Mouse (Mus musculus): ENCODE data around the gene Fam71f1.

Fam71f1 gene

DNA sequence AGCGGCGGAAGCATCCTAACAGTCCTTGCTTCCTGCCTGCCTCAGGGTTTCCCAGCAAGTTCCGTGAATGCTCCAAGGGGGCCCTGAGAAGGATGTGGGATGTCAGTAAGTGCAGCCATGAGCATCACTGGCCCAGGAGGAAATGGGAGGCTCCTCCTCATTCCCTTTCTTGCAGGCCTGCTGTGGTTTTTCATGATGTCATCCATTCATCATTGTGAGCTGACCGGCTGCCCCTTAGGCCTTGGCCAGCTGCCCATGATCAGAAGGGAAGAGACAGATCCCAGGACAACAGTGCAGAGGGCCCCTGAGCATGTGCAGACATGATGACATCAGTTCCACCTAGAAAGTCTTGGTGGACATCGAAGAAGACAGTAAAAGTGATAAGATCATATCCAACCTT, at the start of gene Fam71f1:
Gene Fam71f1 (plus strand): TSS at position 262 of the 400 bp plus-strand sequence.
- DNase-seq (ENCODE audit: low read depth, low spot score): no peak

DNA sequence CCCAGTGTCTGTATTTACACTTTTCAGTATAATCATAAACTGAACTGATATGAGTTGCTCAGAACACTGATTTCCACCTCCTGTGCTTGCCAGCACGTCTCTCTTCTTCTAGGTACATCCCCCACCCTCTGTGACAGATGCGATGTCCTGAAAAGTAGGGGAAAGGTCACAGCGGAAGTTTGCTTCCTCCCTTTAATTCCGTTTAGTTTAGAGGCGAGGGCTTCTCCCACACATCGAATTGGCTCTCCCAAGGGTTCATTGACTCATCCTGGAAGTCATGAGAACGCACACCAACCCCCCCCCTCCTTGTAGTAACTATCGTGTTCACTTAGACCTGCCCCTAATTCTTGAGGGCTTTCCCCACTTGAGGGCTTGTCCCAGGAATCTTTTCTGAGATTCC, 48.0 kb upstream of the Fam71f1 start:
- peak; percentile 21 for DNase-seq (ENCODE audit: low read depth, low spot score)

DNA sequence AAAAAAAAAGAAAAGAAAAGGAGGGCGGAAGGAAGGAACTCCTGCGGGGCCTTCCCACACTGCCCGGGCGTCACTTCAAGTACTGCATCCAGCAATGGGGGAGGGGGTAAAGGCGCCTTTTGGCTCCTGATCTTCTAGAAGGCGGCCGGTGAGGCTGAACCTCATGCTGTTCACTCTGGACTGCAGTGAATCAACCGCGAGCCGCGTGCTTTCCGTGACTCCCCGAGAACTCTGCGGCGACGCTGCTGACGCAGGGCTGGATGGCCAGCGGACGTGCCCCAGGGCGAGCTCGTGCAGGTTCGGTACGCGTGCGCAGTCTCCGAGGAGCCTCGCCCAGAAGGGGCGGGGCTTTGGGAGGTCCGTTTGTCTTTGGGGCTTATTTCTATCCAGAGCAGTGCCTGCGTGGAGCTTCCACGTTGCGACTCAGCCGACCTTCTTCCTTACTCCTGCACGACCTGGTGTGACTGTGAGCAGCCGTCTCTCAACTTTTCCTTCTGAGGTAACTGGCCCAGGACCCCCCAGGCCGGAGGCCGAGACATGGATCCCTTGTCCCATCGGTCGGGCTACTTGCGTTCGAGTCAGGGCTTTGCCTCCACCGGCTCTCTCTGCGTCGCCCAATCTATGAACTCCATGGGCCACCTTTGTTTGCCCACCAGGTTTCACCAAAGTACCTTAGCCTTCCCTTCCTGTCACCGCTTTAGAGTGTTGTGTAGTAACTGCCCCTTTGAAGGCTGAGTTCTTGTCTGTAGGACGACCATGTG, 46.4 kb upstream of the Fam71f1 start, which contains the start of gene Hilpda:
Gene Hilpda (plus strand): TSS at position 177 of the 761 bp plus-strand sequence.
- peak; percentile 96 for DNase-seq (ENCODE audit: low read depth, low spot score)

- no peak for DNase-seq (ENCODE audit: low read depth, low spot score)
Observed at GRCm38 (mm10) chr6:29276746-29277145, 42.2 kb upstream of the Fam71f1 start.

DNA sequence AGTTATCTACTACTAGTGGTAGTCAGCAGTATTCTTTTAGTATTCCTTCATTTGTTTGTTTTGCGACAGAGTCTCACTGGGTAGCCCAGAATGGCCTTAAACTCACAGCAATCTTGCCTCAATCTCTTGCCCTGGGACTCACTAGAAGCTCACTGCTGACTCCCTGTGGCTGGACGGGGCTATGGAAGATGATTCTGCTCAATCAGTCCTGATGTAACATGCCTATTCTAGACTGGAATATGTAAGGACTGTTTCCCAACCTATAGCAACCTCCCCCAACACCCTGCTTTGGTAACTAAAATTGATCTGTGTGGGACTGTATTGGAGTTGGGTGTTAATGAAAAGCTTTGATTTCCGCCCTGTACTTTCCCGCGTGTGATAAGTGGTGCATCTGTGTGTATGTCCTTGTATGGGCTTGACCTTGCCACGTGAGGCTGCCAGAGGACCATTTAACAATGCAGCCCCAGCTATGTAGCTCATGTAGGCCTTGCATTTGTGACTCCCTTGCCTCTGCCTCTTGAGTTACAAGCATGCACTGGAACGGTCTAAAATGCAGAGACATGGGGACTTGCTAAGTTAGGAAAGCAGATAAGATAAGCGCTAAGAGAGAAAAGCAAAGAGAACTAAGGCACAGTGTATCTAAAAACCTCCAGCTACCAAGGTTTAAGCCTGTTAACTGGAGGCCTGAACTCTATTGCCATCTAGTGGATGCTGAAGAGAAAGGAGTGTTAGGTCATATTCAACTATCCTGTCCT, 40.2 kb upstream of the Fam71f1 start:
- DNase-seq (ENCODE audit: low read depth, low spot score): peak; percentile 43

DNA sequence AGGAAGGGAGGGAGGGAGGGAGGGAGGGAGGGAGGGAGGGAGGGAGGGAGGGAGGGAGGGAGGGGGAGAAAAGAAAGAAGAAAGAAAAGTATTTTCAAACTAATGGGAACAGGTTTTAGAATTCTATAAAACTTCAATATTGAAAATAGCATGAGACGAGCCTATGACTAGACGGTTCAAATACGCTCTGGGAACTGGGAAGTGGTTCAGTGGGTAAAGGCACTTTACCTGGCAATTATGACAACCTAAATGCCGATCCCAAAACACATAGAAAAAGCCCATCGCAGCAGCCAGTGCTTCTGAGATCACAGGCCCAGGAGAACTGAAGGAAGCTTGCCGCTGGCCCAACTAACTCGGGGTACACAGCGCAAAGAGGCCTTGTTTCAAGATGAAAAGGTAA, 39.6 kb upstream of the Fam71f1 start, which contains the start of gene Fam71f2:
Gene Fam71f2 (plus strand): TSS at position 301 of the 400 bp plus-strand sequence.
- DNase-seq (ENCODE audit: low read depth, low spot score): no peak

DNA sequence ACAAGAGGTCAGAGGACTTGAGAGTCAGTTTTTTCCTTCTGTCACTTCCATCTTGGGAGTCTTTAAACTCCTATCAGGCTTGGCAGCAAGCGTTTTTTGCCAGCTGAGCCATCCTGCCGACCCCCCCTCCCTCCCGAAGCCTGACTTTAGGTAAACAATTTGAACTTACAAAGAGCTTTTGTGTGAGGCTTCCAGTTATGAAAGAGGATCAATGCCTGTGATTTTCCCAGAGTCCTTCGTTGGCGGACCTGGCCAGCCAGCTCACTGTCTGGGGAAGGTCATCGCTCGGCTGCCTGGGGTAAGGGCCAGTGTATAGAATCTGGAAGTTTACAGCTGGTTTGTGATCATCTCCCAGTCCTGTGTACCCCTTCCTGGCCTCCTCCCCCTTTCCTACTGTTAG, 38.3 kb upstream of the Fam71f1 start:
- no peak for DNase-seq (ENCODE audit: low read depth, low spot score)

GRCm38 (mm10) chr6:29286870-29287269, 32.1 kb upstream of the Fam71f1 start:
- DNase-seq (ENCODE audit: low read depth, low spot score): no peak

GRCm38 (mm10) chr6:29287481-29287880, 31.5 kb upstream of the Fam71f1 start:
- no peak for DNase-seq (ENCODE audit: low read depth, low spot score)

GRCm38 (mm10) chr6:29287944-29288343, 31.0 kb upstream of the Fam71f1 start:
- no peak for DNase-seq (ENCODE audit: low read depth, low spot score)

GRCm38 (mm10) chr6:29288651-29289050, 30.3 kb upstream of the Fam71f1 start:
- no peak for DNase-seq (ENCODE audit: low read depth, low spot score)

- DNase-seq (ENCODE audit: low read depth, low spot score): no peak
Observed at GRCm38 (mm10) chr6:29299112-29299511, 19.8 kb upstream of the Fam71f1 start.

- no peak for DNase-seq (ENCODE audit: low read depth, low spot score)
Observed at GRCm38 (mm10) chr6:29303251-29303650, 15.7 kb upstream of the Fam71f1 start.

DNA sequence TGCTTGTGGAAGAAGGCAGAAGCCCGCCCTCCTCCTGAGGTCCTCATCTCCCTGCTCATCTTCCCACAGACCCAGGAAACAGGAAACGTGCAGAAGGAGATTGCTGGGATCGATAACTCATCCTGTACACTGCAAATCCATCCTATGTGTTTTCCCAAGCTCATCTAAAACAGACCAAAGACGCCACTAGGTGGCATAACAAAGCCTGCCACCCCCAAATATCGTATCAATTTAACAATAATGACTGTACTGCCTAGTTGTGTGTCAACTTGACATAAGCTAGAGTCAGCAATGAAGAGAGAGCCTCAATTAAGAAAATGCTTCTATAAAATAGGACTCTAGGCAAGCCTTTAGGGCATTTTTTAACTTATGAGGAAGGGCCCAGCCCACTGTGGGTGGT, 15.2 kb upstream of the Fam71f1 start:
- no peak for DNase-seq (ENCODE audit: low read depth, low spot score)

DNA sequence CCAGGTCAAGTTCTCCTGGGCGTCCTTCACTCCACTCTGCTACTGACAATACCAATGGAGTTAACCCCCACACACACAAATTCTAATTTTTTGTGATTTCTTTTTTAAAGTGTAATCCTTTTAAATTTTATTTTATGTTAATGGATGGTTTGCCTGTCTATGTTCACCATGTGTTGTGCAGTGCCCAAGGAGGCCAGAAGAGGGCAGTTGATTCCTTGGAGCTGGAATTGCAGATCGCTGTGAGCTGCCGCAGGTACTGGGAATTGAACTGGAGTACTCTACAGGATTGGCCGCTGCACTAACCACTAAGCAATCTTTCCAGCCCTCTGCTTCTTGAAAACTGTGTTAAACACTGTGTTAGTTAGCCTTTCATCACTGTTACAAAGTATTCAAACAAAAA, 13.5 kb upstream of the Fam71f1 start:
- no peak for DNase-seq (ENCODE audit: low read depth, low spot score)

- no peak for DNase-seq (ENCODE audit: low read depth, low spot score)
Observed at GRCm38 (mm10) chr6:29308846-29309605, 9.9 kb upstream of the Fam71f1 start.

GRCm38 (mm10) chr6:29313690-29314202, 5.2 kb upstream of the Fam71f1 start:
- DNase-seq (ENCODE audit: low read depth, low spot score): no peak

GRCm38 (mm10) chr6:29317286-29317685, 1.7 kb upstream of the Fam71f1 start:
- DNase-seq (ENCODE audit: low read depth, low spot score): peak; percentile 4

GRCm38 (mm10) chr6:29317941-29318340, 999 bp upstream of the Fam71f1 start:
- no peak for DNase-seq (ENCODE audit: low read depth, low spot score)

DNA sequence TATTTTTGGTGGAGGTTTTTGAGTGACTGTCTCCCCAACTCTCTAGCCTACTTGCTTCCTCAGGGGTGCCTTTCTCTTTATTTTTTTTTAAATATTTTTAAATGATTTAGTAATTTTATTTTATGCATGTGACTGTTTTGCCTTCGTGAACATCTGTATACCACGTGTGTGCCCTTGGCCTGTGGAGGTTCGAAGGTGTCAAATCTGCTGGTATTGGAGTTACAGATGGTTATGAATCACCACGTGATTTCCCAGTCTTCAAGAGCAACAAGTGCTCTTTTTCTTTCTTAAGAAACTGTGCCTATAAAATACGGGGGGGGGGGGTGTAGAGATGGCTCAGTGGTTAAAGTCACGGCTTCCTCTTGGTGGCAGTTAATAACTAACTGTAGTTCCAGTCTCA, 2.6 kb downstream of the Fam71f1 start:
- no peak for DNase-seq (ENCODE audit: low read depth, low spot score)

DNA sequence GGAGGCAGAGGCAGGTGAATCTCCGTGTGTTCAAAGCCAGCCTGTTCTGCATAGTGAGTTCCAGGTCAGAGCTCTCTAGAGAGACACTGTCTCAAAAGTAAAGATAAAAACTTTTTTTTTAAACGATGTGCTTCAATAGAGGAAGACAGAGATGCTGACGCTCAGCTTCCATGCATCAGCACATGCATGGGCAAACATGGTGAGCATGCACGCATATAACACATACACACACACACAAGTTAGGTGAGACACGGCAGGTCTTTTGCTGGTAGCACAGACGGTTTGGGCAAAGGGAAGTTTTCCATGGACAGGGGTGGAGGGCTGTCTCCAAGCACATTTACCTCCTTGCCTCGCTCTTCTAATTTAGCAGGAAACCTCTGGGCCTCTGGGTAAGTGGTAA, 3.2 kb downstream of the Fam71f1 start:
- no peak for DNase-seq (ENCODE audit: low read depth, low spot score)

DNA sequence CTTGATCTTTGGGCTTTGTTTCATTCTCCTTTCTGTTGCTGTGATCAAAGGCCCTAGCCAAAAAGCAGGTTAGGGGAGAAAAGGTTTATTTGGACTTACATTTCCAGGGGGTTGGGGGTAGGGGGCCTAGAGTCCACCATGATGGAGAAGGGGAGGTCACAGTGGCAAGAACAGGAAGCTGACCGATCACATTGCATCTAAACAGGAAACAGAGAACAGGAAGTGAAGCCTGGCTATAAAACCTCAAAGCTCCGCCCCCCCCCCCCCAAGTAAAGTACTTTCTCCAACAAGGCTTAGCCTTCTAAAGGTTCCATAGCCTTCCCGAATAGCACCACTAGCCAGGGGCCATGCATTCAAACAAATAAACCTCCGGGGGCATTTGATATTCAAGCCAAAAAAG, 3.8 kb downstream of the Fam71f1 start:
- DNase-seq (ENCODE audit: low read depth, low spot score): no peak

Measured in skeletal muscle tissue, adult 2 months (tissue).